Mouse (Mus musculus): ENCODE data around the gene Cutal. TPM values are rescaled to one million over a fixed set of nuclear protein-coding genes. Genes with fewer than 3 reads are reported as not detected.
"Not testable (repeated sequence)": the region's sequence is repeated elsewhere in the genome, so short reads cannot be mapped to it uniquely, and the experiment has no call there.

Cutal gene
- polyA plus RNA-seq (2015; fragmentation: Nextera tagmentation; extraction: Ambion mirVana), result 10.1 and 10.9 TPM in 2 replicates

DNA sequence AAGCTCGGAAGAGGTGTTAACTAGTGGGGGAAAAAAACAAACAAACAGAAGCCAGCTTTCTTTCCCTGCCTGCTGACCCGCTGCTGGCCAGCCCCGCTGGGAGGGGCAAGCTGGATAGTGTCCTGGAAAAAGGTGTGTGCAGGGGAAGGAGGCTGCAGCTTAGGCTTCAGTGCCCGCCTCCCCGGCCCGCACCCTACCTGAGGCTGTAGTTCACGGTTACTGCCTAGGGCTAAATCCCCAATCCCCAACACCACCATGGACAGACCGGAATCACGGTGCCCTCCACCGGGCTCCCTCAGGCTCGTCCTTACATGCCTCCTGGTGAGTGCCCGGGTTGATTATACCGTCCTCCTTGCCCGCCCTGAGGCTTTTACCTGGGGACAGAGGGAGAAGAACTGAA, at the start of gene Cutal:
TSS of gene Cutal (plus strand) at position 126 of the 400 bp plus-strand sequence.
- peak; percentile 16; the same call in 1 of the 2 replicates for ATAC-seq (replicated peaks; ENCODE audit: low FRiP score)
- H3K27me3 ChIP-seq, result peaks cover 13% of the 10 kb centered on the region
- peaks cover 25% of the 10 kb centered on the region for H3K4me1 ChIP-seq
- H3K36me3 ChIP-seq, result no peaks in the 10 kb centered on the region
- H3K4me2 ChIP-seq, result peak within 1 kb of the TSS; percentile 69
- H3K9me3 ChIP-seq (replicated peaks), result no peaks in the 10 kb centered on the region
- H3K9ac ChIP-seq, result peak within 1 kb of the TSS; percentile 51
- peak within 1 kb of the TSS; percentile 84 for H3K27ac ChIP-seq
- 2% methylated on average over 14 of the region's 14 CpGs for WGBS
- peak within 1 kb of the TSS; percentile 46 for H3K4me3 ChIP-seq (replicated peaks)

DNA sequence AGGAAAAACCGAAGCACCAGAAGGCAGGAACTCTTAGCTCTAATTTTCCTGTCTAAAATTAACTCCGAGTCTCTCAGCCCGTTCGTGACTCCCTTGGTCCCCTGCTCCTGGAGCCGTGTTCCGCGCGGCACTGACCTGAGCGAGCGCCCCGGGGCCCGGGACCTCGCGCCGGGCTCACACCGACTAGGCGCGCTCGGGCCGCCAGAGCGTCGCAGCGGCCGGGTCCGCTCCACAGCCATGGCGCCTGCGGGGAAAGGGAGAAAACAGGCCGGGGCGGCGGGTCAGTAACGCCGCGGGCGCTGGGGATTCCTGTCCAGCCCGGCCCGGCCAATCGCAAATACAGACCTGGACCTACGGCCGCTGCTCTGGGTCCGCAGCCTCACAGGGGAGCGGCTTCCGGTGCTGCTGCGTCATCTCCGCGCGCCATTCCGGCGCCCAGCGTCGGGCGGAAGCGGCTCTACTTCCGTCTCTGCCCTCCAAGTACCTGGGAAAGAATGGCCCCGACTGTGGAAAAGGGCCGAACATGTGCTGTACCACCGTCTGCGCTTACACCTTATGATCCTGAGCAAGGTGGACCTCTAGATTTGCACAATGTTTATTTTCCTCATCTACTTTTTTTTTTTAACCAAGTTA, 48.3 kb upstream of the Cutal start, which contains the start of gene Fbxw2:
TSS of gene Fbxw2 (minus strand) at position 485 of the 633 bp plus-strand sequence.
- peak; percentile 98 for ATAC-seq (replicated peaks; ENCODE audit: low FRiP score)
- Histone ChIP-seq H3K9me3 (replicated peaks) (0 out of 2 replicates have a peak, but pooled peaks cover 4% of the 10 kb centered on the region), H3K9ac (peak within 1 kb of the TSS; percentile 96), H3K27me3 (no peaks in the 10 kb centered on the region), H3K36me3 (peaks cover 22% of the 10 kb centered on the region), H3K27ac (peak within 1 kb of the TSS; percentile 92), H3K4me1 (peaks cover 22% of the 10 kb centered on the region), H3K4me2 (peak within 1 kb of the TSS; percentile 89), H3K4me3 (replicated peaks) (peak within 1 kb of the TSS; percentile 85)
- under 1% methylated on average over 57 of the region's 57 CpGs for WGBS

DNA sequence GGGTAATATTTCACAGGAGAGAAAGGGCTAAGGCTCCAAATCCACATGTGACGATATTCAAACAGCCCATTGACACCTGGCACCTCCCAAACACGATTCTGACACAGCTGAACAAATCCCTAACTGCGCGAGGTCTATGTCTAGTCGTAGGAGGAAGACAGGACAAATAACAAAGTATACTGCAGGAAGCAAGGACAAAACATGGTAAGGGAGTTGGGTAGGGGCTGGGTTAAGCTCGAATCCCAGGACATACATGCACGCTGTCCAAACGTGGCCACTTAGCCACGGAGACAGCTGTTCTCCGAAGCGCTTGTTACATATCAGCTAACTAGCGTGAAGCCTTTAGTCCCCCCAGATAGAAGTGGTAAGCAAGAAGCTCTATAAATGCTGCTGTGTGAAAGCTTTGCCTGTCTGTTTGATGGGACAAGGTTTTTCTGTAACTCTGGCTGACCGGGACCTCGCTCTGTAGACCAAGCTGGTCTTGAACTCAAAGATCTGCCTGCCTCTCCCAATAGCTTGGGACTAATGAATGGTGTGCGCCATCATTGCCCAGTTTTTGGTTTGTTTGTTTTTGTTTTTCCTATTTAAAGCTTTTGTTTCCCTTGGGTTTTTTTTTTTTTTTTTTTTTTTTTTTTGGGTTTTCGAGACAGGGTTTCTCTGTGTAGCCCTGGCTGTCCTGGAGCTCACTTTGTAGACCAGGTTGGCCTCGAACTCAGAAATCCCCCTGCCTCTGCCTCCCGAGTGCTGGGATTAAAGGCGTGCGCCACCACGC, 47.5 kb upstream of the Cutal start:
- no peak; the same call in 1 of the 2 replicates for ATAC-seq (replicated peaks; ENCODE audit: low FRiP score)
- 33% methylated on average over 20 of the region's 21 CpGs for WGBS

DNA sequence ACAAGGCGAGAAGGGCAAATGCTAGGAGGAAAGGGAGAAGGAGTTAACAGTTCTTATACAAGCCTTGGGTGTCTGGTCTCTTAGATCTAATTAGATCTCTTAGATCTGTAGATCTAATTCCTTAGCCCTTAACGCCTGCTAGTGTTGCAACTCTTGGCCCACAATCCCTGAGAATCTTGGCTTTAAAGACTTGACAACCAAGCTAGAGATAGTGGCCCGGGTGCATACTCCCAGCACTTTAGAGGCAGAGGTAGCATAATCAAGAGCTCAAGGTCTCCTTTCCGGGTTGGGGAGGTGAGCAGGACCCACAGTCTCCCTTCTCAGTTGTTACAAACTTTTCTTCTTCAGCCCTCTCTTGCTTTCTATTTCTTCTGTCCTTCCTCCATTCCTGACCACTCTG, 46.6 kb upstream of the Cutal start:
- H3K9me3 ChIP-seq (replicated peaks), result 0 out of 2 replicates have a peak, but pooled peaks cover 4% of the 10 kb centered on the region

More for the DNA sequence above, 47.5 kb upstream of the Cutal start:
- Histone ChIP-seq H3K4me3 (replicated peaks) (peak overlapping the region; percentile 85), H3K27ac (peak overlapping the region; percentile 92), H3K4me1 (peaks cover 22% of the 10 kb centered on the region), H3K4me2 (peak overlapping the region; percentile 89), H3K36me3 (peaks cover 17% of the 10 kb centered on the region), H3K9ac (peak overlapping the region; percentile 96), H3K27me3 (no peaks in the 10 kb centered on the region), H3K9me3 (replicated peaks) (0 out of 2 replicates have a peak, but pooled peaks cover 4% of the 10 kb centered on the region)

DNA sequence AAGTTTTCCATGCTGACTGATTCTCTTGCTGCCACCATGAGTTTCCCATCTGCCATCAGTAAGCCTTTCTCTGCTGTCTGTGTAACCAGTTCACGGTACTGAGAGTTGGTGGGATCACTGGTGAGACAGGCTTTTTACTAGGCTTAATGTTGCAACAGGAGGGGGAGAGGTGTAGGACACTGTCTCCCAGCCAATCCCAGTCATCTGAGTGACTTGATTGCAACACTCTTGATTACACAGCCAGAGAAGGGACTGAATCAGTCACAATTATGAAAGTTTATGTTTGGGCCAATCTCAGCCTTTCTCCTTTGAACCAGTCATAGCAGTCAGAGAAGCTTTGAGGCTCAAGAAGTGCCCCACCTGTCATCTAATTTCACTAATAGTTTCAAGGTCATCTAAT, 46.2 kb upstream of the Cutal start:
- no peak overlapping the region for H3K4me2 ChIP-seq
- no peak overlapping the region for H3K9ac ChIP-seq
- H3K27ac ChIP-seq, result no peak overlapping the region
- no peak overlapping the region for H3K4me3 ChIP-seq (replicated peaks)
- H3K4me1 ChIP-seq, result peaks cover 22% of the 10 kb centered on the region
- no peaks in the 10 kb centered on the region for H3K27me3 ChIP-seq
- H3K9me3 ChIP-seq (replicated peaks), result 0 out of 2 replicates have a peak, but pooled peaks cover 4% of the 10 kb centered on the region
- peaks cover 6% of the 10 kb centered on the region; the same call in 1 of the 2 replicates for H3K36me3 ChIP-seq
- no peak for ATAC-seq (replicated peaks; ENCODE audit: low FRiP score)
- 79% methylated on average over 1 of the region's 1 CpGs for WGBS

More for the DNA sequence above, 46.6 kb upstream of the Cutal start:
- Histone ChIP-seq H3K27me3 (no peaks in the 10 kb centered on the region), H3K4me2 (no peak overlapping the region), H3K4me1 (peaks cover 22% of the 10 kb centered on the region), H3K36me3 (peaks cover 8% of the 10 kb centered on the region; the same call in 1 of the 2 replicates), H3K9ac (no peak overlapping the region), H3K27ac (no peak overlapping the region), H3K4me3 (replicated peaks) (no peak overlapping the region)
- 85% methylated on average over 4 of the region's 4 CpGs for WGBS
- ATAC-seq (replicated peaks; ENCODE audit: low FRiP score), result no peak

DNA sequence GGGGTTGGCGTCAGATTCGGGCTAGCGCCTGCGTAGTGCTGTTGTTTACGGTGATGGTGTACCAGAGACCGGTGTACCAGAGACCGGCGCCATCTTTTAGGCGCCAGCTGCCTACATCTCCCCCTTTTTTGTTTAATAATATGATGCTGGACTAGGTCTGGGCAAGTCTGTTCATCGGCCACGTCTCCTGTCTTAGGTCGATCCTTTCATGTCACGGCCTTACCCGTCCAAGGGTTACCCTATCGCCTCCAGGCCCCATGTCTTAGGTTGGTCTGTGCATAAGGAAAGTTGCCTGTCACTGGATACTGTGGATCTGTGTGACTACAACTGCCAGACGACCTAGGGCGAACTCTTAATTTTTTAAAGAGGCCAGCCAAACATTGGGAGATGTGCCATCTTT, 44.1 kb upstream of the Cutal start:
- H3K4me1 ChIP-seq; H3K4me2 ChIP-seq; H3K9ac ChIP-seq; H3K4me3 ChIP-seq (replicated peaks); H3K36me3 ChIP-seq; H3K27ac ChIP-seq; H3K27me3 ChIP-seq; ATAC-seq (replicated peaks; ENCODE audit: low FRiP score); H3K9me3 ChIP-seq (replicated peaks): not testable (repeated sequence)
- 94% methylated on average over 17 of the region's 17 CpGs for WGBS

DNA sequence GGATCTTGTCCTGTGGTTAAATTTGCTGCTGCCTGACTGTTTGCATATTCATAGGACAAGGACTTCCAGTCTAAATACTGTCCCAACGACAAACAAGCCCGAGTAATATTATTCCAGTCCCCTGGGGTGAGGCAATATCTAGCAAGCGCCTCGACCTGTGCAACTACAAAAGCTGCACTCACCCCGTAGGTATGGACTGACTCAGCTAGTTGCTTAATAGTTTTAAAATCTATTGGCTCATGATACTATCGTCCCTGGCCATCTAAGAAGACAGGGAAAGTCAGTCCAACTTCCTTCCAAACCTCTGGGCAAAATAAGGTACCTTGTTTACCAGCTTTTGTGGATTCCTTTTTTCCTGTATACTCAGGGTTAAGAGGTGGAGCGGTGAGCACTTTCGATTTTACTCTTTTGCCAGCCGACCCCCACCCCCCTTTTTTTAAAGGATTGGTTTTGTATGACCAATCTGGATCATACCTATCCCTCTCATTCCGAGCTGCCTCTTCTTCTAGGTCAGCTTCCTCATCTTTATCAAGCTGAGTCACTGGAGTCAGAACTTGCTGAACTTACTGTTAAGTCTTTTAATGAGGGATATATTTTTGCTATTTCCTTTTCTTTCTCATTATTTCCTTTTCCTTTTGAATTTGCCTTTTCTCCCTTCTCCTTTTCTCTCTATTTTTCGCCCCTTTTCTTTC, 41.3 kb upstream of the Cutal start, which contains the start of gene Gm34653:
TSS of gene Gm34653 (plus strand) at position 242 of the 692 bp plus-strand sequence.
- not testable (repeated sequence) for H3K4me1 ChIP-seq; H3K9me3 ChIP-seq (replicated peaks); H3K4me2 ChIP-seq; H3K9ac ChIP-seq; H3K27me3 ChIP-seq; H3K4me3 ChIP-seq (replicated peaks); ATAC-seq (replicated peaks; ENCODE audit: low FRiP score); H3K36me3 ChIP-seq; H3K27ac ChIP-seq
- 71% methylated on average over 11 of the region's 11 CpGs for WGBS

DNA sequence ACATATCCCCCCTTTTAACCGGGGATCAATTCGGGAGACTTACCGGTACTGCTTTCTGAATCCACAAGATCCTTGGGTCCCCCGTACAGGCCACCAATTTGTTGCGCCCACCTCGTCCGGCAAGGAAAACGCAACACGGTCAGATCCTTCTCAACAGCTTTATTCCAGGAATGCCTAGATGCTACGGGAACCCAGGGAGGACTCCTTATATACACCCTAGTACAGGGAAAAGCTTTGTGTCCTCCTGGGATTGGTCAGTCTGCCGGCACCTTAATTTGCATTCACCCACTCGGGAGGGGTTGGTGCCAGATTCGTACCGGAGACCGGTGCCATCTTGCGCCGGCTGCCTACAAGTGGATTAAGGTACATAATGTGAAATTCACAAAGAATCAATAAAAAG, 40.6 kb upstream of the Cutal start:
- no peak overlapping the region for H3K4me3 ChIP-seq (replicated peaks)
- ATAC-seq (replicated peaks; ENCODE audit: low FRiP score), result no peak
- H3K9ac ChIP-seq, result no peak overlapping the region
- H3K36me3 ChIP-seq, result no peaks in the 10 kb centered on the region
- no peaks in the 10 kb centered on the region for H3K27me3 ChIP-seq
- WGBS, result 89% methylated on average over 17 of the region's 17 CpGs
- no peak overlapping the region for H3K27ac ChIP-seq
- H3K9me3 ChIP-seq (replicated peaks), result 0 out of 2 replicates have a peak, but pooled peaks cover 4% of the 10 kb centered on the region
- H3K4me1 ChIP-seq, result no peaks in the 10 kb centered on the region
- no peak overlapping the region for H3K4me2 ChIP-seq

DNA sequence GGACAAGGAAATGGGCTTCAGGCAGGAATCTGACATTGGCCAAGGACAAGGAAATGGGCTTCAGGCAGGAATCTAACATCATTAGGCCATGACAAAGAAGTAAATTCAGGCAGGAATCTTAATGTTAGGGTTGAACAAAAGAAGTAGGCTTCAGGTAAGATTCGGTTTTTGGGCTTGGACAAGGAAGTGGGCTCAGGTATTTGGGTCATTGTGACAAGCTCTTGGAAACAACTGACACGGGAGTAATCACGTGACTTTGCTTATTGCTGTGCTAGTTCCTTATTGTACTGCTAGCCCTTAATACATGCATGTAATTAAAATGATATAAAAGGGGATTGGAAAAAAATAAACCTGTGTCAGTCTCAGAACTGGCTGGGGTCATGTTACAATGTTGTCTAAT, 38.5 kb upstream of the Cutal start:
- Histone ChIP-seq H3K9me3 (replicated peaks) (no peaks in the 10 kb centered on the region), H3K4me3 (replicated peaks) (no peak overlapping the region), H3K4me1 (no peaks in the 10 kb centered on the region), H3K27me3 (no peaks in the 10 kb centered on the region), H3K36me3 (no peaks in the 10 kb centered on the region), H3K9ac (no peak overlapping the region), H3K27ac (no peak overlapping the region), H3K4me2 (no peak overlapping the region)
- 73% methylated on average over 3 of the region's 3 CpGs for WGBS
- no peak for ATAC-seq (replicated peaks; ENCODE audit: low FRiP score)

DNA sequence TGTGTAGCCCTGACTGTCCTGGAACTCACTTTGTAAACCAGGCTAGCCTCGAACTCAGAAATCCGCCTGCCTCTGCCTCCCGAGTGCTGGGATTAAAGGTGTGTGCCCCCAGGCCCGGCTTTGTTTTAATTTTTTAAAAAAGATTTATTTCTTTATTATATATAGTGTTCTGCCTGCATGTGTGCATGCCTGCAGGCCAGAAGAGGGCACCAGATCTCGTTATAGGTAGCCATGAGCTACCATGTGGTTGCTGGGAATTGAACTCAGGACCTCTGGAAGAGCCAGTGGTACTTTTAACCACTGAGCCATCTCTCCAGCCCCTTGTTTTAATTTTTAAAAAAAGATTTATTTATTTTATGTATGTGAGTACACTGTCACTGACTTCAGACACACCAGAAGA, 34.1 kb upstream of the Cutal start:
- not testable (repeated sequence) for ATAC-seq (replicated peaks; ENCODE audit: low FRiP score); H3K4me2 ChIP-seq; H3K27ac ChIP-seq; H3K9ac ChIP-seq; H3K9me3 ChIP-seq (replicated peaks); H3K4me1 ChIP-seq; H3K27me3 ChIP-seq; H3K36me3 ChIP-seq; H3K4me3 ChIP-seq (replicated peaks)
- WGBS, result 79% methylated on average over 5 of the region's 5 CpGs

DNA sequence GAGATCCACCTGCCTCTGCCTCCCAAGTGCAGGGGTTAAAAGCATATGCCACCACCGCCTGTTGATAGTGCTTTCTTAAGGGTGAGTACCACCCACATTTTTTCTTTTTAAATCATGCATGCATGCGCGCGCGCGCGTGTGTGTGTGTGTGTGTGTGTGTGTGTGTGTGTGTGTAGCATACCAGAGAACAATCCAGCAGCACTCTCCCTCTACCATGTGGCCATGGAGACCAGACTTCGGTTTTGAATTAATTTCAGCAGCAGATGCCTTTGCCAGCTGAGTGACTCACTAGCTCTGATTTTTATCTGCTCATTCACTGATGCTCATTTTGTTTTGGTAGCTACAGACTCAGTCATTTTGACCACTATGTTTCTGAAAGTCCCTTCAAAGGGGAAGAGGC, 32.5 kb upstream of the Cutal start:
- 85% methylated on average over 8 of the region's 8 CpGs for WGBS
- no peaks in the 10 kb centered on the region for H3K36me3 ChIP-seq
- H3K4me3 ChIP-seq (replicated peaks), result no peak overlapping the region
- H3K4me2 ChIP-seq, result no peak overlapping the region
- H3K27me3 ChIP-seq, result no peaks in the 10 kb centered on the region
- no peak overlapping the region for H3K9ac ChIP-seq
- ATAC-seq (replicated peaks; ENCODE audit: low FRiP score), result no peak
- no peak overlapping the region for H3K27ac ChIP-seq
- no peaks in the 10 kb centered on the region for H3K4me1 ChIP-seq
- H3K9me3 ChIP-seq (replicated peaks), result no peaks in the 10 kb centered on the region
